Mouse (Mus musculus) cerebellum, adult 2 months (tissue): ENCODE data around the gene Slit2. TPM values are rescaled to one million over a fixed set of nuclear protein-coding genes. Genes with fewer than 3 reads are reported as not detected.

Experiments
- DNase-seq, 2 experiments: peaks; one replicate each; pipeline ENCODE4 v3.0.0; 2021
- H3K27ac ChIP-seq: fragments of 200-500 bp; 2 replicates; pipeline ENCODE4 v1.5.1; 2012; ENCODE audit warnings: low read length, control low read depth, inconsistent platforms; ENCODE audit not compliant: insufficient read depth
- H3K27me3 ChIP-seq: fragments of 200-500 bp; 2 replicates; pipeline ENCODE4 v1.6.1; 2012; ENCODE audit warnings: inconsistent platforms, mild to moderate bottlenecking, low read length, moderate library complexity; ENCODE audit not compliant: control insufficient read depth, insufficient read depth
- H3K4me1 ChIP-seq: fragments of 200-500 bp; 2 replicates; pipeline ENCODE4 v1.6.1; 2011; ENCODE audit warnings: low read length; ENCODE audit not compliant: control insufficient read depth, insufficient read depth
- H3K4me3 ChIP-seq: fragments of 200-500 bp; replicated peaks from 2 replicates; pipeline ENCODE3; 2011; ENCODE audit warnings: mild to moderate bottlenecking, low read depth, low read length, control low read depth; ENCODE audit not compliant: insufficient read depth
- CTCF ChIP-seq: fragments of 200-500 bp; IDR thresholded peaks from 2 replicates; pipeline ENCODE4 v1.5.1; 2011; ENCODE audit warnings: low read depth, mild to moderate bottlenecking, control low read depth, low read length, moderate library complexity, borderline replicate concordance; ENCODE audit not compliant: insufficient read depth
- POLR2A ChIP-seq: fragments of 200-500 bp; IDR thresholded peaks from 2 replicates; pipeline ENCODE4 v1.6.1; 2011; ENCODE audit warnings: low read length, control low read depth, borderline replicate concordance; ENCODE audit not compliant: insufficient read depth
- WGBS: fragments of 180-500 bp; shearing (Covaris S2); methylation state at CpG from one replicate; pipeline ENCODE4 v1.1.7; 2018; 5-methylcytosine and 5-hydroxymethylcytosine counted together
- polyA plus RNA-seq: library from polyadenylated mRNA; depleted of rRNA; stranded (reverse); fragments of >200 nt; gene quantifications from 2 replicates; pipeline ENCODE4 v1.2.3, GENCODE M21; 2012

Gene Slit2
- polyA plus RNA-seq, 1 experiment, result 6.0 TPM

DNA sequence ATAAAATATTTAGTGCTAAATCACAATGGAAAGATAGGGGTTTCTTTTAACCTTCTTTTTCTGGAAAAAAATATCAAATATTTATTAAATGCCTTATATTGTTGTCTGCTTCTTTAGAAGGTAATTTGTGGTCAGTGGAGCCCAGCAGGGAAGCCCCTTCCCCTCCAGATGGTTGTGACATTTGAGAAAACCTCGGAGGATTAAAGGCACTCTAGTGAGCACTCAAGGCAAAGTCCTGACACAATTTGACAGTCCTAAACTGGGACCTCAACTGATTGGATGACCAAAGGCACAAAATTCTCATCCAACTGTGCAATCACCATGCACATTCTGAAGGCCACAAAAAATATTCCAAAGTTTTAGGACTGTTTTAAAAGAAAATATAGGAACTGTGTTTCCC is 95.8 kb downstream of the Slit2 start:
- WGBS, result 2% methylated on average over 1 of the region's 1 CpGs
- H3K27ac ChIP-seq, result no peak overlapping the region
- no peaks in the 10 kb centered on the region for H3K4me1 ChIP-seq
- DNase-seq, result no peak
- H3K4me3 ChIP-seq, result no peak overlapping the region
- TF ChIP-seq POLR2A (no peak), CTCF (no peak)
- no peaks in the 10 kb centered on the region for H3K27me3 ChIP-seq

DNA sequence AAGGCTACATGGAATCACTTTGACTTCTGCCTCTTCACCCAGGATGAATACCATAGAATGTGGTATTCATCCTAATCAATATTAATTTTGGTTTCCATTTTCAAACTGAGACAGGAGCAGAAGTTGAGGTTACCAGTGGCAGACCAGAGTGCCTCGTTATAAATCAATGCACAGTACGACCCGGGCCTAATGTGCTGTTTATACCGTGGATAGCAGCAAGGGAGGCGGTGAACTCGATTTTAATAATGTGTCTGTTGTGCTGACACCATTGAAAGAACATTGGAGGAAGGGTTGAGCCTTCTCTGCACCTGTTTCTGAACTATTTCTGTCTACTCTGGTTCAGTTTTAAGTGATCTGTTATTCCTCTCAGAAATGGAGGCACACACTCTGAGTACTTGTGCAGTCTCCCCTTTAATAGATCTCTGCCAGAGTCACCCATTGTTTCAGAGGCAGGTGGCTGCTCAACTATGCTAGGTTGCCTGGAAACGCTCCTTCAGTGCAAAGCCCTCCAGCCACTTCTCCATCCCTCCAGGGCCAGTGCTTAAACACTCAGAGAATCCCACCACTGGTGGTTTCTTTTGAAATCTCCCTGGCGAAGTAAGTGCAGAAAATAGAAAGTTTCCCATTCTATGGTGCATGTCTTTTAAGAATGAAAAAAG is 98.4 kb downstream of the Slit2 start:
- WGBS, result 35% methylated on average over 8 of the region's 8 CpGs
- Histone ChIP-seq H3K27me3 (no peaks in the 10 kb centered on the region), H3K4me1 (no peaks in the 10 kb centered on the region), H3K4me3 (no peak overlapping the region), H3K27ac (no peak overlapping the region)
- no peak for TF ChIP-seq POLR2A
- TF ChIP-seq CTCF, result no peak
- DNase-seq, result no peak

DNA sequence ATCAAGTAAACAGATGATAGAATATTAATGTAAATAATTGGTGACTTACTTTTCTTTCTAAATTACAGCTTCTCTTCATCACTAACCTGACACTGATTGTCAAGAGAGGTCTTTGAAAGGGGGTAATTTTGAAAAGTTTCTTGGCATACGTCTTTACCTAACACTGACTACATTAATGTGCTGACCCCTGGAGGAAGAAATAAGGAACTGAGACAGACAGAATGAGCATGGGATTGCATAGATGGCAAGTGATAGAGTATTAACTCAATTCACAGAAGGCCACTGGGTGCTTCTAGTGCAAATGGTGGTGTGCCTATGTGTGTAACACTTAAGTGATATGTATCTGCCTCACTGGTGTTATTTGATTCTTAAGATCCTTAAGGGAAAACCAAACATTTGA is 130.5 kb downstream of the Slit2 start:
- TF ChIP-seq POLR2A (no peak), CTCF (no peak)
- DNase-seq, result no peak
- H3K4me1 ChIP-seq, result no peaks in the 10 kb centered on the region
- no peak overlapping the region for H3K27ac ChIP-seq
- no peak overlapping the region for H3K4me3 ChIP-seq
- WGBS, result 20% methylated on average over 1 of the region's 1 CpGs
- H3K27me3 ChIP-seq, result no peaks in the 10 kb centered on the region

DNA sequence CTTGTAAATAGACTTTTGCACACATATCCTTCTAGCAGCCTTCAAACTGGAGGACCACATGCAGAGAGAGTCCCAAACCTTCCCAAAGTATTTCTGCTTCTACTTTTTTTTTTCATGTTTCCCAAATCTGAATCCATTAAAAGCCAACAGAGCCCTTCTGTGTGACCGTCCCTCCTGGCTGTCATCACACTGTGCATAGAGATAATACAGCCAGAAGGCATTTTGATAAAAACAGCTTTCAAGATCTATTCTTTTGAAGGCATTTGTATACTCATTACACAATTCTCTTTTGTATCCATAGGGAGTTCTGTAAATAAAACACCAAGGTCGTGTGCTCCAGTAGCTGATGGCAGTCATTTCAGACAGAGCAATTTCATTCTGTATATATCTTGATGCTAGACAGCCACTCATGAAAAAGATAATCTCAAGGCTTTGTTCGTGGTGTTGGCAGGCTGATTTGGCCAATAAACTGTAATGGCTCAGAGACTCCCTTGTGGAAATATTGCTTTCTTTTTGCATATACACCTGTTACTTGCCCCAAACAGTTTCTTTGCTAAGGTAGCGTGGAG is 132.1 kb downstream of the Slit2 start:
- H3K4me3 ChIP-seq, result no peak overlapping the region
- H3K4me1 ChIP-seq, result no peaks in the 10 kb centered on the region
- TF ChIP-seq CTCF, result no peak
- TF ChIP-seq POLR2A, result no peak
- H3K27me3 ChIP-seq, result no peaks in the 10 kb centered on the region
- no peak for DNase-seq
- no peak overlapping the region for H3K27ac ChIP-seq
- 46% methylated on average over 4 of the region's 4 CpGs for WGBS

DNA sequence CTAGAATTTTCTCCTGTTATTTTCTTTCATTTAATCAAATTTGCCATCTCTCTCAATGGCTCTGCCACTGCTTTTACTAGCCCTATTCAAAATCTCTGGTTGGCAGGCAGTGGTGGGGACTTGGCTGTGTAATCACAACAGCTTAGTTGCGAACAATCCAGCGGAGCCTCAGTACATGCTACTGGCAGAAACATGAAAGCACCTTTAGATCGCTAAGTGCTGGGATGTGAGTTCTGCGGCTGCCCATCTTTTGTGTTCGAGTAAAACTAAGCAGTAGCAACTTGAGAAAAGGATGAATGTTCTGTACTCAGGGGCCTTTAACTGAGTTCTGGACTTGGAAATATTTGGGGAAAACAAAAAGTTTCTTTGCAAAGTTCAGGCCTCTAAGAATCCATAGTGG is 139.7 kb downstream of the Slit2 start:
- no peak for DNase-seq
- Histone ChIP-seq H3K27me3 (no peaks in the 10 kb centered on the region), H3K4me3 (no peak overlapping the region), H3K27ac (no peak overlapping the region), H3K4me1 (no peaks in the 10 kb centered on the region)
- WGBS, result 29% methylated on average over 5 of the region's 5 CpGs
- TF ChIP-seq POLR2A, result no peak
- no peak for TF ChIP-seq CTCF

DNA sequence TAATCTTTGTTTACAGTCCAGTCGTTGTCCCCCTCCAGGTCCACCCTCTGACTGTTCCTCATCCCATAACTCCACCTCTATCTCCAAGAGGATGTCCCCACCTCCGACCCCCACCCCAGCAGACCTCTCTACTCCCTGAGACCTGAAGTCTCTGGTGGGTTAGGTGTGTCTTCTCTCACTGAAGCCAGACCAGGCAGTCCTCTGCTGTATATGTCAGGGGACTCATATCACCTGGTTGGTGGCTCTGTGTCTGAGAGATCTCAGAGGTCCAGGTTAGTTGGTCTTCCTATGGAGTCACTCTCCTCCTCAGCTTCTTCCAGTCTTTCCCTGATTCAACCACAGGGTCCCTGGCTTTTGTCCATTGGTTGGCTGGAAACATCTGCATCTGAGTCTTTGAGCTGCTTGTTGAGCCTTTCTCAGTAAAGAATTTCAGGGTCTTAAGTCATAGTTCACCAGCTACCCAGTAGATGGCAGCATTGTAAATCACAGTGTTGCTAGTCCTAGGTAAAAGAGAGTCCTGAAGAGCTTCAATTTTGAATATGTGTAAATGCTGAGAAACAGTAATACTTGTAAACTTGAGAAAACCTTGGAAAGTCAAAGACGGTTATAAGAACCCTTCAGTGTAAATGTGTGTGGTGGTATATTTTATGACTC is 143.0 kb downstream of the Slit2 start:
- Histone ChIP-seq H3K4me3 (no peak overlapping the region), H3K4me1 (no peaks in the 10 kb centered on the region), H3K27ac (no peak overlapping the region), H3K27me3 (no peaks in the 10 kb centered on the region)
- 81% methylated on average over 3 of the region's 3 CpGs for WGBS
- DNase-seq, result peak in 1 of 2 experiments; percentile 2
- TF ChIP-seq POLR2A (no peak), CTCF (no peak)

DNA sequence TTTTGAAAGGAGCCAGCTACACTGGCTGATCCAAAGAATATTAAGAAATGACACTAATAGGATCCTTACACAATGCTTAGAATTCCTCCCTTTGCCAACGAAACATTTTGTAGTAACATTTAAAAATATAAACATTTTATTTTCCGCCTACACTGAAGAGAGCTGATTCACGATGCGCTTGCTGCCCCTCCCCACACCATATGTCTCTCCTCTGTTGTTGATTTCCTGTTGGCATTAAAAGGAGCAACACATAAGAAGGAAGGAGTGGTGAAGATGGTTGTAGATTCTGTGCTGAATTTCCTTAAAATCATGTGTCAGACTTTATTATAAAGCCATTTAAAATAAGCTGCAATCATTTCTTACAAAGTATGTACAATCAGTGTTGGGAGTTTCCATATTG is 147.0 kb downstream of the Slit2 start:
- Histone ChIP-seq H3K27me3 (no peaks in the 10 kb centered on the region), H3K4me1 (no peaks in the 10 kb centered on the region), H3K4me3 (no peak overlapping the region), H3K27ac (no peak overlapping the region)
- no peak for TF ChIP-seq POLR2A
- no peak for TF ChIP-seq CTCF
- 83% methylated on average over 4 of the region's 4 CpGs for WGBS
- DNase-seq, result no peak

DNA sequence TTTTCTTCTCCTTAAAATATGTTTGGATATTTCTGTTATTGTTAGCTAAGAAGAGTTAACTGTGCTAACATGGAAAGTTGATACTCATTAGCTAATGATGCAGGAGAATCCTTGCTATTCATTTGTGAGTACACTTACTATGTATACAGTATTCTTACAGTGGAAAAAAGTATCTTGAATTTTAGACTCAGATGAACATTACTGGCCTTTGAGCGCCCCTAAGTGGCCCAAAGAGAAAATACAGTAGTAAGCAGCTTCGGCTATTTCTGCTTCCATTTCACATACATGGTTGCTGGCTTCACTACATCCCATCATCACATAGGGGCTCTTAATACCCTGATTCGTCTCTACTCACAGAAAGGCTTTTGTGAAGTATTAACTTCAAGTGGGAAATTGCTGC is 153.6 kb downstream of the Slit2 start:
- DNase-seq, result peak in 1 of 2 experiments; percentile 8
- no peaks in the 10 kb centered on the region for H3K4me1 ChIP-seq
- 13% methylated on average over 3 of the region's 3 CpGs for WGBS
- no peak overlapping the region for H3K27ac ChIP-seq
- H3K4me3 ChIP-seq, result no peak overlapping the region
- no peak for TF ChIP-seq POLR2A
- TF ChIP-seq CTCF, result no peak; the same call in 1 of the 2 replicates
- no peaks in the 10 kb centered on the region for H3K27me3 ChIP-seq
